Mouse (Mus musculus): ENCODE data around the gene Ctps2. TPM values are rescaled to one million over a fixed set of nuclear protein-coding genes. Genes with fewer than 3 reads are reported as not detected.
A peak's percentile ranks its signal among the peaks of the same experiment; 100 is the strongest.

The Ctps2 gene
- 10 to 100 TPM; 12.9 to 14.3 TPM for total RNA-seq (2021)
- long read RNA-seq, experiment 1, transcript Ctps2-204 (19 exons, 3,099 nt) = major isoform, 5 of 13 reads
- long read RNA-seq, experiment 1, partial matches to known transcripts = 0 of 13 reads
- long read RNA-seq, experiment 1, other reads (novel, unspliced or antisense) = 4 of 13 reads
- long read RNA-seq, experiment 2, transcript Ctps2-204 (19 exons, 3,099 nt) = major isoform, 5 of 11 reads
- long read RNA-seq, experiment 2, partial matches to known transcripts = 2 of 11 reads
- long read RNA-seq, experiment 2, other reads (novel, unspliced or antisense) = 2 of 11 reads

DNA sequence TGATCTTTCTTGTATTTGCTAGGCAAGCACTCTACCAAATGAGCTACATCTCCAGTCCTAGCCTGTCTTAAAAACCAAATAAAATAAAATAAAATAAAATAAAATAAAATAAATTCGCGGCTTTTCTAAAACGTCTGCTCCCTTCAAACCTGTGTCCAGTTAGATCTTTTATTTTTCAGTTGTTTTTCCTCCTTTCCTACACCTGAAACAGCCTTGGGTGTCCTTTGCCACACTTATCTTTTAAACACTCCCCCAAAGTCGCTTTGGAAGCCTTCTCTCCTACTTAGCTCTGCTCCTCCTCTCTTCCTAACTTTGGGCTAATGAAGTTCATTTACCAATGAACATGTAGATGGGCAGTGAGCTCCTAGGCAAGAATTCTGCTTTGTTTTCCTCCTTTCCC is at the start of gene Ctps2:
Gene Ctps2, plus strand, starts transcription at position 301 of the 400 bp plus-strand sequence.
- no peak for DNase-seq

DNA sequence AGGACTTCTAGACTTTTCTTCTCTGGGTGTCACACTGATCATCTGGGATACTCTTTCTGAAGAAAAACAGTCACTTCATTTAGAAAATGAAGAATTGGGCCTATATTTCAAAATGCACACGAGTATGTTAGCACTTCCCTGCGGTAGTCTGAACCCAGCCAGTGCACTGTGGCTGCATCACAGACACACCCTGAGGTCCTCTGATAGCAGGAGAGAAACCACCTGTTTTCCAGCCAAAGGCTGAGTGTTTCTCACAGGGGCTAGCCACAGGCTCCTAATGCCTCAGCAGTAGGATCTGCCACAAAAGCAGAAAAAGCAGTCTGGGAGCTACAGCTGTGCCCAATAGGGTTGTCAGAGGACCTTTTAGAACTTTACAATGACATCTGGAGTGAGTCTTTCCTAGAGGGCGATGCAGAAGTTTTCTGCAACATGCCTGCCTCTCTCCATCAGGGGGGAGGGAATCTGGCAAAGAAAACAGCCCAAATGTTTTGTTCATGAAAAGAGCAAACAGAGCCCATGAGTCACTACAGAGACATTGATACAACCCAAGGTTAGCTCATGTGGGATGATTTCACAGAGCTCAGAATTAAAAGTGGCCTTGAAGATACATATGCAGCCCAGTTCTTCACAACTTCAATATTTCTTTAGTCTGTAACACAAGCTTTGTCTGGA is 32.6 kb upstream of the Ctps2 start:
- DNase-seq = no peak

DNA sequence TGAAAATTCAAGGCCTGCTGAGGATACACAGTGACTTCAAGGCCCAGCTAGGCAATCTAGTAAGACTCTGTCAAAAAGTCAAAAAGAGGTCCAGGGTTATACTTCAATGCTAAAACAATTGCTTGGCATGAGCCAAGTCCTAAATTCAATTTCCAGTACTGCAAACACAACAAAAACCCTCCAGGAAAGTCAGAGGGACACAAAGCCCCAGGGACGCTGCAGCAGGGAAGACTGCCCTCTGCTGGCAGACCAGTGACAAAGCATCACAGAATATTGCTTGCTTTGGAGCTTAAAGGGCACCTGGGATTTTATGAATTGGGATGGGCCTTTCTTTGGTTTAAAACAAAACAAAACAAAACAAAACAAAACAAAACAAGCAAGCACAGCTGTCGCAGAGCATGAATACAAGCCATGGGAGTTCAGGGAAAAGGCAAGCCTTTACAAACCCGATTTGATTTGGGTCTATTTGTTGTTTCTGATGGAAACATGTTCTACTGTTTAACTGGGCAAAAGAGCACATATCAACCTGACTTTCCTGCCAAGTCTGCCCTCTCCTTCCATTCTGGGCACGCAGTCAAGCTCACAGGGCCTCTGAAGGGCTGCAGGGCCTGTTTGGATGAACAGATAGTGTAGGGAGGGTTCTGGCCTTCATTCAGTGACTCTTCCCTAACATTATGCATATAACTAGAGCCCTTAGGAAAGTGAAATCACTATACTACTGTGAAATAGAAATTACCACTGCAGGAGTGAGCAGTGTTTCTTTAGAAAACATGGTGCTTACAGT is 29.1 kb upstream of the Ctps2 start:
- DNase-seq = peak; percentile 20

- DNase-seq = no peak
These were observed 27.3 kb upstream of the Ctps2 start for GRCm38 (mm10) chrX:162873761-162874160.

- no peak for DNase-seq
These were observed 22.8 kb upstream of the Ctps2 start for GRCm38 (mm10) chrX:162878236-162878635.

- peak; percentile 88 for DNase-seq
These were observed 13.0 kb upstream of the Ctps2 start, which contains the start of gene Syap1 for GRCm38 (mm10) chrX:162887931-162888511. TSS of gene Syap1 (minus strand) at chrX:162888447.

DNA sequence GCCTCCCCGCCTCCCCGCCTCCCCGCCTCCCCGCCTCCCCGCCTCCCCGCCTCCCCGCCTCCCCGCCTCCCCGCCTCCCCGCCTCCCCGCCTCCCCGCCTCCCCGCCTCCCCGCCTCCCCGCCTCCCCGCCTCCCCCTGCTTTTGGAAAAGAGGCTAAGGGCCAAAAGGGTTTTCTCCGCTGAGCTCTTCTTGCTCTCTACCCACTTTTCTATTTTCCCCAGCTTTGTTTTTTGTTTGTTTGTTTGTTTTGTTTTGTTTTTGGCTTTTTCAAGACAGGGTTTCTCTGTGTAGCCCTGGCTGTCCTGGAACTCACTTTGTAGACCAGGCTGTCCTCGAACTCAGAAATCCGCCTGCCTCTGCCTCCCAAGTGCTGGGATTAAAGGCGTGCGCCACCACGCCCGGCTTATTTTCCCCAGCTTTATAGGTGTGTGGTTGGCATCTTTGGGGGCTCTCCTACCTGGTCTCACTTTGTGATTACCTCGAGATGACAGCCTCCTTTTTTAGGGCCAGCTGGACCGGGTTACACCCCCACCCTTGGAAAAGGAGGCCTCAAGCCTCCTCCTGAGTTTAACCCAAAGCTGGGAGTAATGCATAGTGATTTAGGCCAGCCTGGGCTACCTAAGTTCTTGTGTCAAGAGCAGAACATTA is 12.3 kb upstream of the Ctps2 start:
- DNase-seq = peak; percentile 6

- peak; percentile 29 for DNase-seq
These were observed 467 bp downstream of the Ctps2 start for GRCm38 (mm10) chrX:162901371-162902039.

GRCm38 (mm10) chrX:162902040-162902734 is 1.1 kb downstream of the Ctps2 start:
- DNase-seq = peak; percentile 14

GRCm38 (mm10) chrX:162907554-162907953 is 6.5 kb downstream of the Ctps2 start:
- DNase-seq = no peak

DNA sequence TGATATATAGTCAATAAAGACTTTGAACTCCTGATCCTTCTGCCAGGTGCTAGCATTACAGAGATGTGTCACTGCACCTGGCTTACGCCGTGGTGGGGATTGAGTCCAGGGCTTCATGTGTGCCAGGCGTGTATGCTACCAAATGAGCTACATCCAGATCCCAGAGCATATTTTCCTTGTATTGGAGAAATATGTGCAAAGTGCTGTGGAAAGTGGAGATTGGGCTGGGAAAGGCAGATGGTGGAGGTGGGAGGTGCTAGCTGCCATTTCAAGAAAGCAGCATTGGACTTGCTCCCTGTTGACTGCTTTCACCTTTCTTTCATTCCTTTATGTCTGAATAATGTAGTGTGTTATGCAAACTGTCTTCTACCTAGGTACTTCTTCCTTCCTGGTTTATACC is 12.6 kb downstream of the Ctps2 start:
- no peak for DNase-seq

- DNase-seq = peak; percentile 25
These were observed 14.7 kb downstream of the Ctps2 start for GRCm38 (mm10) chrX:162915697-162916096.

GRCm38 (mm10) chrX:162921487-162922125 is 20.6 kb downstream of the Ctps2 start:
- no peak for DNase-seq

DNA sequence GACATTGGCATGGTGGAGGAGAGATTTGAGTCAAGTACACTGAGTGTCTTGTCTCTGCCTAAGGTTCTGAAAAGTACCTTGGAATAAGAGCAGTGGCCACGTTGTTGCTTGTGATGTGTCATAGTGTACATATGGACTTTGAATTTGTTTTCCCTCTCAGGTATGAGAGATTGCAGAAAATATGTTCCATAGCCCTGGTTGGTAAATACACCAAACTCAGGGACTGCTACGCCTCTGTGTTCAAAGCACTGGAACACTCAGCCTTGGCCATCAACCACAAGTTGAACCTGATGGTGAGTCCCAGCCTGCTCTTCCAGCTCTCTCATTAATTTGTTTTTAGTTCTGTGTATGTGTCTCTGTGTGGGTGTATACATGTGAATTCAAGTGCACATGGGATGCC is 30.4 kb downstream of the Ctps2 start:
- no peak for DNase-seq

DNA sequence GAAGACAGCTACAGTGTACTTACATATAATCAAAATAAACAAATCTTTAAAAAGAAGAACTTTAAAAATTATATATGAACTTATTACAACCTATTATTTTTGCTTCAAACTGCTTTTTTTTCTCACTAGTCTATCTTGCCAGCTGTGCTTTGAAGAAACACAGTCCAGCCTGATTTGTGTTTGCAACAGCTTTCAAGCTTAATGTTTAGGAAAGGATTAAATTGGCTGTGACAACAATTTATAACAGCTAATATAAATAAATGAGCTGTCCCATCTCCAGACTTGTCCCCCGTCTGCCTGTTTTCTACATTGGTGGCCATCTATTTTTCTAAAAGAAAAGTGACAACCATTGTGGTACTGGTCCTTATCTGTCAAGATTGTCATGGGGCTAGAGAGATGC is 41.0 kb downstream of the Ctps2 start:
- DNase-seq = no peak

DNA sequence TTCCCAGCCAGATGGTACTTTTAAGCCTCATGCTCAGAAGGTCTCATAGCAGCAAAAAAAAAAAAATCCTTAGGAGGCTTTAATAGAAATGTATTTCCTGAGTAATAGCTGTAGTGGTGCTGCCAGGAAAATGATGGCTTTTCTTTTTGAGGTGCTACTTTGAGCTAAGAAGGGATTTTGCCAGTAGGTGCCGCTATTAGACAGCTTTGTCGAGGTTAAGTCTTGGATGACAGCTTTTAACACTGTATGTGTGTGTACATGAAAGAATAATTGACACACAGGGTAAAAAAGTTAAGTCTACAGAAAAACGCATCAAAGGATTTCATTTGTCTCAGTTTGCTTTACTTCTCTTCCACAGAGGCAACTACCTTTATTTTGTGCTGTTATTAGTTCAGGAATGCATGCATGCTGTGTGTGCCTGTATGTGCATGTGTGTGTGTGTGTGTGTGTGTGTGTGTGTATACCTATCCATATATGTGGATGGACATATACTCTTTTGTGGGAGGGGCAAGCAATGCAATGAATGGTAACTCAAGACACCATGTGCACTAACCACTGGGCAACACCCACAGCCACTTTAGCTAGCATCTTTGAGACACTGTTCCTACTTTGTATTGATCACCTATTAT is 48.9 kb downstream of the Ctps2 start:
- DNase-seq = peak; percentile 4

GRCm38 (mm10) chrX:162957921-162958320 is 56.9 kb downstream of the Ctps2 start:
- DNase-seq = no peak

DNA sequence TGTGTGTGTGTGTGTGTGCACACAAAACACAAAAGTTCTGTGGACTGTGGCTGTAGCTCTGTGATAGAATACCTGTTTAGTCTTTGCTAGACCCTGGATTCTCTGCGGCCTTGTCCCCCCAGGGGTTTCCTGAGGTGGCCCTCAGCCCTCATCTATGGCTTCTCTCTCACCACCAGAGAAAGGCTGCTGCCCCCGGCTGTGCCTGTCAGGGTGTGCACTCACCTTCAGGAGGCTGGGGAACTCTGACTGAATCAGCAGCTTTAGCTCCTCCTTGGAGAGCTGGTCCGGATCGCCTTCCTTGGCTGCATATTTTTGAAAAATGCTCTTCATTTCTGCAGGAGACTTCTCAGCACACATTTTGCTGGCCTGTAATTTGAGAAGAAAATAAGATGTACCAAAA is 62.8 kb downstream of the Ctps2 start:
- no peak for DNase-seq

- DNase-seq = no peak
These were observed 63.3 kb downstream of the Ctps2 start, which contains the start of gene S100g for GRCm38 (mm10) chrX:162964383-162964782. TSS of gene S100g (minus strand) at chrX:162964599.

- no peak for DNase-seq
These were observed 66.4 kb downstream of the Ctps2 start for GRCm38 (mm10) chrX:162967456-162967855.

Measured in gastrocnemius, postnatal 10 days (tissue).